In genomic region chr5:107062229-107062852, GRCm38 (mm10) we compare ENCODE assay signal across 26 mouse cellular contexts.
A peak's percentile ranks its signal among the peaks of the same experiment; 100 is the strongest.
DNase-seq lines count a peak whose midpoint lies in the region; ATAC-seq and TF ChIP-seq lines count a peak whose summit lies in the region.
"Had no signal": no experiment of that assay in that cellular context is flagged by ENCODE, and none has a peak within 500 bp of the region (broad histone marks: within the 10 kb centered on the region; RNA-seq: fewer than 3 reads in every experiment).

No protein-coding gene starts in this region.

- H3K4me1 ChIP-seq in heart, embryonic 10.5 days = peaks cover 35% of the 10 kb centered on the region
- peaks cover 13% of the 10 kb centered on the region for H3K4me1 ChIP-seq in heart, postnatal 0 days (ENCODE audit: control insufficient read depth, insufficient read depth)
- H3K4me1 ChIP-seq in hindbrain, embryonic 16.5 days (ENCODE audit: control insufficient read depth, insufficient read depth, low read depth, low read length) = no peaks in the 10 kb centered on the region
- H3K4me1 ChIP-seq: embryonic facial prominence, embryonic 15.5 days; neural tube, embryonic 15.5 days; stomach, embryonic 15.5 days had no signal

- H3K9me3 ChIP-seq in heart, embryonic 10.5 days = no peaks in the 10 kb centered on the region
- H3K9me3 ChIP-seq in heart, postnatal 0 days (replicated peaks; ENCODE audit: control insufficient read depth, low read length) = no peaks in the 10 kb centered on the region
- H3K9me3 ChIP-seq in hindbrain, embryonic 16.5 days (ENCODE audit: control insufficient read depth, low read length) = no peaks in the 10 kb centered on the region
- H3K9me3 ChIP-seq: embryonic facial prominence, embryonic 15.5 days; G1E; kidney, embryonic 15.5 days; liver, embryonic 12.5 days; neural tube, embryonic 15.5 days; stomach, embryonic 15.5 days had no signal

- peaks cover 10% of the 10 kb centered on the region; the same call in 1 of the 2 replicates for H3K36me3 ChIP-seq in heart, embryonic 10.5 days
- H3K36me3 ChIP-seq in heart, postnatal 0 days (replicated peaks; ENCODE audit: control insufficient read depth, insufficient read depth, low read length) = no peaks in the 10 kb centered on the region
- no peaks in the 10 kb centered on the region for H3K36me3 ChIP-seq in hindbrain, embryonic 16.5 days (ENCODE audit: control insufficient read depth, insufficient read depth, low read length)
- H3K36me3 ChIP-seq: embryonic facial prominence, embryonic 15.5 days; G1E; kidney, embryonic 15.5 days; liver, embryonic 12.5 days; neural tube, embryonic 15.5 days; stomach, embryonic 15.5 days had no signal

- TF ChIP-seq EP300 in heart, postnatal 0 days (IDR thresholded peaks at IDR 0.05; ENCODE audit: low read depth) = peak; percentile 91

- H3K9ac ChIP-seq in heart, postnatal 0 days (replicated peaks; ENCODE audit: low read depth, low read length) = no peak overlapping the region
- H3K9ac ChIP-seq in hindbrain, embryonic 16.5 days (ENCODE audit: low read depth, low read length) = no peak overlapping the region
- H3K9ac ChIP-seq: embryonic facial prominence, embryonic 15.5 days; hindbrain, embryonic 14.5 days; kidney, embryonic 15.5 days; liver, embryonic 12.5 days; lung, embryonic 14.5 days; neural tube, embryonic 15.5 days; stomach, embryonic 15.5 days had no signal

- DNase-seq in heart, adult 18-20 months = peak; percentile 58 to 82
- no peak for DNase-seq in heart, postnatal 25 days (ENCODE audit: low spot score)
- no peak for DNase-seq in heart, embryonic 10.5 days (ENCODE audit: low spot score)
- DNase-seq in heart, postnatal 0 days (ENCODE audit: low spot score) = peak; percentile 91
- DNase-seq in telencephalon, adult 2 months (ENCODE audit: low read depth, low spot score) = peak; percentile 22
- DNase-seq in neural tube, embryonic 10.5 days (ENCODE audit: extremely low spot score, low spot score) = no peak
- DNase-seq: adrenal gland, postnatal 25 days; cerebellum, adult 11-12 months; cerebellum, postnatal 25 days; gastrocnemius, adult 2 months; kidney, postnatal 4 days; lung, embryonic 14.5 days; lung, postnatal 4 days; midbrain, embryonic 14.5 days; right cerebral cortex, postnatal 25 days had no signal

- 40% methylated on average over 12 of the region's 12 CpGs for WGBS in heart, embryonic 10.5 days
- 28% methylated on average over 12 of the region's 12 CpGs for WGBS in heart, postnatal 0 days
- WGBS in hindbrain, embryonic 16.5 days = 63% methylated on average over 12 of the region's 12 CpGs

- no peak overlapping the region for H3K4me3 ChIP-seq in heart, embryonic 10.5 days
- H3K4me3 ChIP-seq in heart, postnatal 0 days (ENCODE audit: low read depth, low read length) = no peak overlapping the region
- no peak overlapping the region for H3K4me3 ChIP-seq in hindbrain, embryonic 16.5 days (ENCODE audit: low read length)
- H3K4me3 ChIP-seq: embryonic facial prominence, embryonic 15.5 days; gastrocnemius, adult 2 months; kidney, embryonic 15.5 days; liver, embryonic 12.5 days; myocyte; neural tube, embryonic 15.5 days; stomach, embryonic 15.5 days had no signal

- TF ChIP-seq CTCF in heart, postnatal 0 days (IDR thresholded peaks at IDR 0.05; ENCODE audit: low read depth) = peak; percentile 26

- peak; percentile 95 for ATAC-seq in heart, postnatal 0 days (ENCODE audit: insufficient read depth, low read depth)
- ATAC-seq in hindbrain, embryonic 16.5 days = no peak
- ATAC-seq: activated CD4-positive, CD25-positive, alpha-beta regulatory T cell, adult 4 months; intestine, postnatal 0 days; liver, embryonic 12.5 days had no signal

- H3K27ac ChIP-seq in heart, embryonic 10.5 days = peak overlapping the region; percentile 69
- peak overlapping the region; percentile 90 for H3K27ac ChIP-seq in heart, postnatal 0 days (ENCODE audit: low read depth)
- H3K27ac ChIP-seq in hindbrain, embryonic 16.5 days (ENCODE audit: low read depth, low read length) = no peak overlapping the region
- H3K27ac ChIP-seq: embryonic facial prominence, embryonic 15.5 days; gastrocnemius, adult 2 months; hindbrain, embryonic 14.5 days; kidney, embryonic 15.5 days; liver, embryonic 12.5 days; neural tube, embryonic 15.5 days; stomach, embryonic 15.5 days had no signal

- H3K4me2 ChIP-seq in heart, postnatal 0 days (ENCODE audit: low read depth, low read length) = no peak overlapping the region
- no peak overlapping the region for H3K4me2 ChIP-seq in hindbrain, embryonic 16.5 days (ENCODE audit: low read length)
- H3K4me2 ChIP-seq: embryonic facial prominence, embryonic 15.5 days; hindbrain, embryonic 14.5 days; kidney, embryonic 15.5 days; liver, embryonic 12.5 days; lung, embryonic 14.5 days; neural tube, embryonic 15.5 days; stomach, embryonic 15.5 days had no signal

- no peaks in the 10 kb centered on the region for H3K27me3 ChIP-seq in heart, embryonic 10.5 days (ENCODE audit: insufficient read depth, poor library complexity, severe bottlenecking)
- no peaks in the 10 kb centered on the region for H3K27me3 ChIP-seq in heart, postnatal 0 days (ENCODE audit: control insufficient read depth, insufficient read depth, low read length)
- H3K27me3 ChIP-seq in hindbrain, embryonic 16.5 days (replicated peaks; ENCODE audit: control insufficient read depth, insufficient read depth, low read length) = no peaks in the 10 kb centered on the region
- H3K27me3 ChIP-seq: embryonic facial prominence, embryonic 15.5 days; kidney, embryonic 15.5 days; liver, embryonic 12.5 days; neural tube, embryonic 15.5 days; stomach, embryonic 15.5 days had no signal

- intact Hi-C loops in heart, postnatal 25 days (cut with DNase I) = no loop called here

Comparison
In these comparisons a context has a peak if more than half of its experiments do, and no peak if none do; other contexts are left out.
1. DNase-seq: peak in heart, adult 18-20 months (2 of 2), heart, postnatal 0 days (single experiment) and telencephalon, adult 2 months (single experiment); none in heart, postnatal 25 days (single experiment), heart, embryonic 10.5 days (single experiment) and neural tube, embryonic 10.5 days (single experiment).